Mouse (Mus musculus) E14TG2a.4 (cell line): Measurements from ENCODE around the gene Rtkn.

Experiments used
- CTCF ChIP-seq: conservative IDR thresholded peaks from 2 replicates; pipeline ENCODE4 v1.5.1; 2014; ENCODE audit warnings: low read length
- POU5F1 ChIP-seq: IDR thresholded peaks from 2 replicates; pipeline ENCODE4 v1.6.1; 2014; ENCODE audit warnings: low read length, borderline replicate concordance

DNA sequence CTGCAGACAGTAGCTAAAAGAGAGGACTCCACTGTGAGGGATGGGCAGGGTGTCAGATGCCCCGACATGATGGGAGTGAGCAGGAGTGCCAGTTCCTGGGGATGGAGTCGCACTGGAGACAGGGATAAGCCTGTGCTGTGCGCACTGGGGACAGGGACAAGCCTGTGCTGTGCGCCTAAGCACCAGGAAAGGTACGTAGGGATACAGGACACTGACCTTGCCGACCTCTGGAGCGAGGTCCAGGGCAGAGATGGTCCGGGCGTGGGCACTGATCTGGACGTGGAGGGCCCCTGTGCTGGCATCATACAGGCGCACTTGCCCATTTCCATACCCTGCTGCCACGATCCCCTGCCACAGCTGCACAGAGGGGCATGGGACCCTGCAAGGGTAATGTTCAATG lies 17.8 kb downstream of the Rtkn start:
- TF ChIP-seq CTCF: no peak
- TF ChIP-seq POU5F1: no peak
